Mouse (Mus musculus) right cerebral cortex, postnatal 10 days (tissue): ENCODE measurements around the gene Ust.

Source experiments
- DNase-seq, 2 experiments: peaks; one replicate each; pipeline ENCODE4 v3.0.0; 2021; ENCODE audit warnings: low spot score in 2 of 2

Gene Ust

DNA sequence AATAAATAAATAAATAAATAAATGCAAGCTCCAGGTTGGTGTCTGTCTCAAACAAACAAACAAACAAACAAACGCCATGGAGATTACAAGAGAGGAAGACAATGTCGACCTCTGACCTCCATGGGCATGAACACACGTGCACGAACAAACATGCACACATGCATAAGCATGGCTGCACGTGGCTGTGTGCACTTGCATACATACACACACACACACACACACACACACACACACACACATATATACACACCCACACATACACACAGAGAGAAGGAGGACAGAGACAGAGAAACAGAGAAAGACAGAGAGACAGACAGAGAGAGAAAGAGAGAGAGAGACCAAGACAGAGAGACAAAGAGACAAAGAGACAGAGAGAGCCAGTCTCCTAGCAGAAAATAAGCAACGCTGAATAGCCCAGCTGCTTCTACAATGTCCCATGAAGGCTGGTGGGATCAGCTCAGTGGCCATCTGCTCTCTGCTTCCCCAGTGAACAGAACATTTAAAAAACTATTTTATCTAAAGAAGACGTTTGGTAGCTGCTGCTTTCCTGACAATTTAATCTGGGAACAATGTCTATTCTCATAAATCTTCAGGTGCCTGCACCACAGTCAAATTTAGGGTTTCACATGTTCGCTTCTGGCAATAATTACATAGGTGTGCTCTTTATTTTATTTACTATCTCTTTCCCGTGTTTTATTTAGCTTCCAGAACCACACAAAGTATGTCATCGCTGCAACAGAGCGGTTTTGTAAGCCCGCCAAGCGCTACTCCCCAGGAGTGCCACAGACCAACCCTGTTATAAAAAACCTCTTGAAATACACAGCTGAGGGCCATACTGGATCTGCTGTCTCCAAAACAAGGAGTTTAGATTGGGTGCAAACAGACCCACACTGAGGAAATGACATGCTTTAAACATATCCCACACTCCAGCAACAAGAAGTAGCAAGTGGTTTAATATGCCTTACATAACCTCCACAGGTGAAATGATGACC is 89.5 kb downstream of the Ust start:
- DNase-seq = peak; percentile 47 to 62

DNA sequence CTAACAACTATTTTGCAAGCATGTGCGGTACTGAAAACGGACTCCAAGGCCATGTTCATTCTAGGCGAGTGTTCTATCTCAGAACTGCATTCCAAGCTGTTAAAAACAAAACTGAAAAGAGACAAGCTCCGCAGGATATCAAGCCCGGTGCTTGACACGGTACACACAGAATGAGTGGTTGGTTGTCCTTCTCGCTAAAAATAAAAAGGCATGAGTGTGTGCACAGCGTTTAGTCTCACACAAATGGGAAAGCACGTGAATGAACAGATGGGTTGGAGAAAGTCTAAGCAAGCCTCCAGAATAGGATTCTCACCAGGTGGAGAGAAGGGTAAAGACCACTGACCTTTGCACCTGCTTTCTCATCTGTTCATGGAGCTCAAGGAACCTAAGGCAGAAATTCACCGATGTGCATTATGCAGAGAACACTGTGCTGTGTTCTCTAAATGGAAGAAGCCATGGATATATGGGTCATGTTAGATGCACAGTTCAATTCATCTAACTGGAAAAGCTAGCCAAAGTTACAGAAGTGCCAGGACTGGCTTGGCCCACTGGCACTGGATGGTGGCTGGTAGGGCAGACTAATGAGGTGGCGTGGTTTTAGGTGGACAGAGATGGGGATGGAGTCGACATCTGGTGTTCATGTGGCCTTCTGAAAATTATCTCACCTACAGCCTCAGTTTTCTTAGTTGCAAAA is 90.8 kb downstream of the Ust start:
- DNase-seq = no peak

GRCm38 (mm10) chr10:8419496-8420009 is 99.1 kb downstream of the Ust start:
- DNase-seq = no peak

GRCm38 (mm10) chr10:8415474-8415873 is 103.2 kb downstream of the Ust start:
- DNase-seq = no peak

GRCm38 (mm10) chr10:8415036-8415435 is 103.6 kb downstream of the Ust start:
- no peak for DNase-seq

DNA sequence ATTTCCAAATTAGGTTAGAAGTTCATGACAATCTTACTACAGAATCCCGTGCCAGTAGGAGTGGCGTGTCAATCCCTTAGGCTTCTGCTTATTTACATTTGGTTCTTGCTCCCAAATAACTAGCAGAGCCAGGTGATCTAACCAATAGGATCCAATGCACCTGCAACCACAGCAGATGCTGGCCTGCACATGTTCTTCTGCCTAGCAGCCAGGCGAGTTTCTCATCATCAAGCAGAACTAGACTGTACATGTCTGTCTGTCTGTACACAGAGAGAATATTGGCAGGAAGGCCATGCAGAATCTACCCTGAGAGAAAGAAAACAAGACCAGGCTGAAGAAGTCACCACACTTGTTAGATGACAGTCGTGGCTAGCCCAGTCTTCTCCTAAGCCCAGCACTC is 113.5 kb downstream of the Ust start:
- DNase-seq = no peak

DNA sequence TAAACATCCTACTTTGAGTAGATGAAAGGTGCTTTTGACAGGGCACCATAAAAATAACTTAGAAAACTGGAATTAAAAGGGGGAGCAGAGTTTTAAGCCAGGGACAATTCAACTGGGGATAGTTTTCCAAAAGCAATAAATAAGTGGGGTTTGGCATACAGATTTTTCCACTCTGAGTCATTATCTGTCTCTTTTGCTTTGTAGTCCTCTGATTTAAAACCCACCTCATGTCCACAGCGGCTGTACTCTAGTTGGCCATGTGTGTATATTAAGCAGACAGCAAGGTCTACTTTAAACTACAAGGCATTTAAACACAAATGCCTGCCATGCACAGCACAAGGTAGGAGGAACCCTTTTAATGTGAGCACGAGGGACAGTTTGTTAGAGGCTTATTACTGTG is 126.4 kb downstream of the Ust start:
- no peak for DNase-seq

DNA sequence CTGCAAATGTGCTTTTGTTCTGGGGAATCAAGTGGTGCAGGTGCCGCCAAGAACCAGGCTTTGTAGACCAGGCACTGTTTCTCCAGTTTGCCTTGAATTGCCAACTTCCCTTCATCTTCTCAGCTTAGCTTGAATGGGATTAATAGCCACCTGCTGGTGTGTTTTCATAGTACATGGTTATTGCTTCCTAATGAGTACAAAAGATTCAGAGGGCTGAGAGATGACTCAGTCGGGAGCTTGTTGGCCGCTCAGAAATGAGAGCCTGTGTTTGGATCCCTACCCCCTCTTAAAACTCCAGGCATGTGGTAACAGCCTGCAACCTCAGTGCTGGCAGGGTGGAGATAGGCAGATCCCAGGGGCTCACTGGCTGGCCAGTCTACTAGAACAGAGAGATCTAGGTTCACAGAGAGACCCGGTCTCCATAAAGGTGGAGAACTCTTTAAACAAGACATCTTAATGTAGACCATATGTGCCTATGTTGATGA is 127.3 kb downstream of the Ust start:
- peak; percentile 46 to 53 for DNase-seq

DNA sequence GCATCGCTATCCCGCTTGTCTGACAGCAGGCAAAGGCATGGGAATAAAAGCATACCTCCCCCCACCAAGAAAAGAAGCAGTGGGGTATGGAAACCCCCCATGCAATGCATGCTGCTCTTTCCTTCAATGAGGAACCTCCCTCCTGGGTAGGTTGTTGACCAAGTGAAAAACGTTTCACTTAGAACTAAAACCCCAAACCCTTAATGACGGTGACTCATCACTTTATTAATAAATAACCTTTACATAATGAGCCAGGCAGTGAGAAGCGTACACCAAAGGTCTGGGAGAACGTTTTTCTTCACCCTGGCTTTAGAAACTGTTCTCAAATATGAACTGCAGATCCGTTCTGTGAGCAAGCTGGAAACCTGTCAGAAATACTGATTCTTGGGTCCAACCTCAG is 130.4 kb downstream of the Ust start:
- DNase-seq = no peak

DNA sequence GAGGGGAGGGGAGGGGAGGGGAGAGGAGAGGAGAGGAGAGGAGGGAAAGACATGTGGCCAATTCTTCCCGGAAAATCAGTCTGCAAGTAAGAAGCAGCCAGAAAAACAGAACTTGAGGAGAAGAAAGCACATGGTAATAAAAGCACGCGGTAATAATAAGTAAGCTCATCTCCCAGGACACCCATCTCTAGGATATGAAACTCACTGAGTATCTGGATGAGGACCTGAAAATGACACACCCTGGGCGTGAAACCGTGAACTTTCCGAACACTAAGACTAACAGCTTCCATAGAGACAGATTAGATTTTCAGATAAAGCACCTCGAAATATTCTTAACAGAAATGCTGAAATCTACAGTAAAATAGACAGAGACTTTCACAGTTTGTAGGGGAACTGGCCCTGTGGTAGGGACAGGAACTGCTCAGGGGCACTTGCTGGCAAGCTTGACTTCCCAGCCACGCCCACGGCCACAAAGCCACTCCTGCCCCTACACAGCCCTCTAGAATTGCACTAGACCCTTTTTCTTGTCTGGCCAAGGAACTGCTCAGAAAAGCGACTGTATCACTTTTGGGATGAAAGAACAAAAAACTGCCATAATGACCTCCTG is 148.6 kb downstream of the Ust start:
- DNase-seq = no peak

- no peak for DNase-seq
Observed at GRCm38 (mm10) chr10:8365816-8366215, 152.8 kb downstream of the Ust start.

DNA sequence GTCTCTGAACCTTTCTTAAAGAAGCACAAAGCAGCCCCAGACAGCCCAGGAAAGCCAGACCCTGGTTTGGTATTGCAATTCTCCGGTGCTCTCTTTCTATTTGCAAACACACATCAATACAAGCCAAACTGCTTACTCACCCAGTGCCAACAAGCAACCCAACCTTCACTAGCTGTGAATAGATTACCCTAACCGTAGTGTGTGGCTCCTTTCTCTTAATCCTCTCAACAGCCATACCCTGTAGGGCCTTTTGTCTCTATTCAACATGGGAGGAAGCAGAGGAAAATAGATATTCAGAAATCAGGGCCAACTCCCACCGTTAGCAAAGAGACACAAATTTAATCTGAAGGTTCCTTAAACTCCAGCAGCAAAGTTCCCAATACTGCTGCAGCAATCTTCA is 154.4 kb downstream of the Ust start:
- no peak for DNase-seq

- no peak for DNase-seq
Observed at GRCm38 (mm10) chr10:8363281-8363680, 155.3 kb downstream of the Ust start.

- peak in 1 of 2 experiments; percentile 37 for DNase-seq
Observed at GRCm38 (mm10) chr10:8358286-8359045, 160.2 kb downstream of the Ust start.

DNA sequence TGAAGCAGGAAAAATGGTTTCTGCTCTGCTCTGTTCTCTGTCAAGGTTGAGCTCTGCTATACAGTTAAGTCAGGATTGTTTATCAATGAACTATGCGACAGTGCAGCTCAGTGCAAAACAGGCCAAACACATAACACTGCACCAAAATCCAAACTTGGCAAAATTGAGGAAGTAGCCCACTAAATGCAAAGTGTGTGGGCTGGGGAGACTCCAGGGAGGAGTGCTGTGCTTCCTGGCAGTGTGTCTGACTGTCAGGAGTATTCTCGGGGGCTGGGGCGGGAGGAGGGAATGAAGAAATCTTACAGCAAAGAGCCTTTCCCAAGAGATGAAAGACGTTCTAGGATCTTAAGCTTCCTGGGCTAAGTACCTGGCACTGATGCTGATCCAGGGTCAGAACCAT is 165.1 kb downstream of the Ust start:
- DNase-seq = no peak

DNA sequence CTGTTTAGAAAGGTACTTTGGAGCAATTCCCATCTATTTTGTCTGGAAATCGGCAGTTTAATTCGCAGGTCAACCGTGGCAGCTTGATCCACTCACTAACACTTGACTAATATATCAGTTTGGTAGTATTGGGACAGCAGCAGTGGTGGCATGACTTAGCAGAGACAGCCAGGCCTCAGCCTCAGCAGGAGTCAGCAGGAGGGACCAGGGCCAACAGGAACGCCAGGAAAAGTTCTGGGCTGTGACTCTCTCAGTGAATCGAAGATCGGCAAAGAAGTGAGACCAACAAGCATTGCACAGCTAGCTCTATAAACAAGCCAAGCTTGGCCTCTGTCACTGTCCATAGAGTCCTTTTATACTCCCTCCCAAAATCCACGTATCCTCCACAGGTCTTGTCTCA is 168.0 kb downstream of the Ust start:
- no peak for DNase-seq

- no peak for DNase-seq
Observed at GRCm38 (mm10) chr10:8347497-8347896, 171.1 kb downstream of the Ust start.

- DNase-seq = no peak
Observed at GRCm38 (mm10) chr10:8342556-8342955, 176.1 kb downstream of the Ust start.

DNA sequence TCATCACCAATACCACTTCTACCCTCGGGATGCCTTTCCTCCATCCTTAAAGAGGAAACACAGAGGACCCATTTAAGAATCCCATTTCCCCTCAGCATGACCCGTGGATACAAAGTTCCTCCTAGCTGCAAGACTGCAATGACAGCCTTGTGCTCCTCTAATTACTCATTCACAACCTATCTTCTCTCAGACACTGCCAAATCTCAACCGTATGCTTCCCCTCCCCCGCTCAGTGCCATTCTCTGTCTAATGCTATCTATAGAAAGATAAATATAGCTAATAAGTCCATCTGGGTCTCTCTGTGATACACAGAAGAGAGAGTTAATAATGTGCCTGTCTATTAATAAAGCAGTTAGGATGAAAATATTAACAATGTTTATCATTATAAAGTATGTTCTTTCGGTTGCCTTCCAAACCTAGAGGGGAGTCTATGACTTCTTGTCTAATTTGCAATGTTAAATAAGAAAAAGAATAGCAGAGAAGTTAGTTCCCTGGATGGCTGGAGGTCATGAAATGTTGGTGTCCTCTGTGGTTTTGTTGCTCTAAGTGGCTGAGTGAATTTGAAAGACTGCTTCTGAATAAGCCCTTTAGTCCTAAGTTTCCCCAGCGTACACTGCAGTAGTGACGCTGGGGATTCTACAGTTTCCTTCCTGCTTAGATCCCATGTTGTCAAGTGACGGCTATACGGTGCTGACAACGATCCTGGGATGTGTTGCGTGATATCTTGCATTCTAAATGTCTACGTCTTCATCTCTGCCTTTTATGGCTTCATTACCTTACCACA is 178.8 kb downstream of the Ust start:
- DNase-seq = peak; percentile 65 to 68

GRCm38 (mm10) chr10:8336601-8337000 is 182.0 kb downstream of the Ust start:
- DNase-seq = no peak

DNA sequence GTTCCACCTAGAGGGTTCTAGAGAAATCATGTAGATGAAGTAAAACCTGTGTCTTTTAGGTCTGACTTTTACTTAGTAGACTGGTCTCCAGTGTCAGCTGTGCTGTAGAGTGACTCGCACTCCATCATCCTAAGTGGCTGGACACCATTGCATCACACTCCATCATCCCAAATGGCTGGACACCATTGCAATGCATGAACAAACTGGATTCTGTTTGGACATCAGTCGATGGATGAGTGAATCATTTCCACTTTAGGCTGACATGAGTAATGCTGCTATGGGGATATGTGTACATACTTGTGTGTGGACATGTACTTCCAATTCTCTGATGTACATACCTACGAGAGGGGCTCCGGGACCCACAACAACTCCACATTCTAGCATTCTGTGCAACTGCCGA is 187.7 kb downstream of the Ust start:
- DNase-seq = no peak
